Mouse (Mus musculus): ENCODE measurements around the gene Nrg4.

DNA sequence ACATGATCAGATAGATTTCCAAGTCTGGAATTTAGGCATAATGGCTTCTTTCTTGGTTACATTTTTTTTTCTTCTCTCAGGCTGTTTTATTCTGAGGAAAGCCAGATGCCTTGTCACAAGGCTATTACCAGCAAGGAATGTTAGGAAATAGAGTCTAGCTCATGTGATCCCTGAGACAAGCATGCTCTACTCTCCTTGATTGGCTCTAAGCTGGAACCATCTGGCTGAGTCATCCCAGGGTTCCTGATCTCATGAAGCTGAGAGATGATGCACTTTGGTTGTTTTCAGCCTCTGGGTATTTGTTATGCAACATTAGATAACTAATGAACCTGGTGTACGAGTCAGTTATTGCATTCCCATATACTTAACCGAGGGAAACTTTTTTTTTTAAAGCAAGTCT, 30.4 kb downstream of the Nrg4 start:
- TF ChIP-seq POLR2A (IDR thresholded peaks at IDR 0.05; ENCODE audit: borderline replicate concordance, insufficient read depth, low read length) = no peak
- TF ChIP-seq CTCF (IDR thresholded peaks at IDR 0.05; ENCODE audit: borderline replicate concordance, insufficient read depth, low read depth, low read length) = no peak
